Mouse (Mus musculus) kidney, postnatal 0 days (tissue): ENCODE measurements around the gene C1qtnf2. TPM values are rescaled to one million over a fixed set of nuclear protein-coding genes. Genes with fewer than 3 reads are reported as not detected.

Source experiments
- ATAC-seq: fragments of 200-750 bp; cut with Nextera tagmentation; replicated peaks from 2 replicates; pipeline ENCODE4 v1.8.0; 2017; ENCODE audit warnings: low read depth, moderate number of reproducible peaks, moderate TSS enrichment, moderate library complexity; ENCODE audit not compliant: low FRiP score
- DNase-seq: peaks from one replicate; pipeline ENCODE4 v3.0.0-alpha.2; 2016; ENCODE audit warnings: low spot score
- H3K27ac ChIP-seq: fragments of 300-500 bp; sonication (generic); 2 replicates; pipeline ENCODE4 v1.5.1; 2014; ENCODE audit warnings: mild to moderate bottlenecking
- H3K27me3 ChIP-seq: fragments of 300-500 bp; sonication (generic); 2 replicates; pipeline ENCODE4 v1.6.1; 2014; ENCODE audit warnings: low read length, mixed read lengths; ENCODE audit not compliant: insufficient read depth
- H3K36me3 ChIP-seq: fragments of 300-500 bp; sonication (generic); 2 replicates; pipeline ENCODE4 v1.6.1; 2014; ENCODE audit warnings: low read length, mixed read lengths; ENCODE audit not compliant: insufficient read depth
- H3K4me1 ChIP-seq: fragments of 300-500 bp; sonication (generic); replicated peaks from 2 replicates; pipeline ENCODE4 v1.6.1; 2014; ENCODE audit warnings: antibody characterized with exemption, low read length, mixed read lengths; ENCODE audit not compliant: insufficient read depth
- H3K4me2 ChIP-seq: fragments of 300-500 bp; sonication (generic); 2 replicates; pipeline ENCODE4 v1.6.1; 2014; ENCODE audit warnings: mild to moderate bottlenecking, low read length, moderate library complexity, mixed read lengths
- H3K4me3 ChIP-seq: fragments of 300-500 bp; sonication (generic); replicated peaks from 2 replicates; pipeline ENCODE4 v1.5.1; 2014; ENCODE audit warnings: low read depth, low read length
- H3K9ac ChIP-seq: fragments of 300-500 bp; sonication (generic); 2 replicates; pipeline ENCODE4 v1.6.1; 2014; ENCODE audit warnings: low read depth, low read length
- H3K9me3 ChIP-seq: fragments of 300-500 bp; sonication (generic); replicated peaks from 2 replicates; pipeline ENCODE4 v1.6.1; 2016; ENCODE audit warnings: low read length, inconsistent platforms, mixed read lengths
- CTCF ChIP-seq: IDR thresholded peaks from 2 replicates; pipeline ENCODE4 v1.5.1; 2016; ENCODE audit warnings: antibody characterized with exemption, low read depth, mild to moderate bottlenecking, moderate library complexity
- WGBS: fragments of 180-500 bp; shearing (Covaris S2); extraction: QIAGEN DNeasy Blood & Tissue Kit; methylation state at CpG from one replicate; pipeline ENCODE4 v1.1.7; 2014; 5-methylcytosine and 5-hydroxymethylcytosine counted together
- polyA plus RNA-seq: library from polyadenylated mRNA; unstranded; fragments of >200 nt; fragmentation: Nextera tagmentation; extraction: Ambion mirVana; gene quantifications from 2 replicates; pipeline ENCODE4 v1.2.1, GENCODE M21; 2015

The C1qtnf2 gene
- polyA plus RNA-seq, 1 experiment from 2014 or later: 28.0 TPM

DNA sequence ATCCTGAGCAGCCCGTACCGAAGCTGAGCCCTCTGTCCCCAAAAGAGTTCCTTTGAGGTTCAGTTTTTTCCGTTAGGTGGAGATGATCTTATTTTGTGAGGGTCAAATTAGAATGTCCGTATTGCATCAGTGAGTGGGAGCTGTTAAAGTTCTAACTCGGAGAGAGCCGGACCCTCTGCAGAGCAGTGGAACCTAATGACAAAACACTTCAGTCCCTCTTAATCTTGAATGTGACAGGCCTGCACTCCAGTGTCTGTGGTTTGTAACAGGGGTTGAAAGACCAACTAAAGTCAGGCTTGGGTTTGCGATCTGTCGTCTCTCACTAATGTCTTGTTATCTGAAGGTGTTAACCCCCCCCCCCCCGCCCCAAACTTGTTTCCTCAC, 40.1 kb upstream of the C1qtnf2 start:
- H3K27ac ChIP-seq: peak overlapping the region; percentile 77
- H3K36me3 ChIP-seq: peaks cover 18% of the 10 kb centered on the region
- peak overlapping the region; percentile 86 for H3K9ac ChIP-seq
- 0% methylated on average over 9 of the region's 9 CpGs for WGBS
- peak; percentile 53 for ATAC-seq
- peak overlapping the region; percentile 90 for H3K4me3 ChIP-seq
- H3K27me3 ChIP-seq: no peaks in the 10 kb centered on the region
- no peak for TF ChIP-seq CTCF
- H3K4me1 ChIP-seq: peaks cover 9% of the 10 kb centered on the region
- peak; percentile 15 for DNase-seq
- no peaks in the 10 kb centered on the region for H3K9me3 ChIP-seq
- peak overlapping the region; percentile 58 for H3K4me2 ChIP-seq

DNA sequence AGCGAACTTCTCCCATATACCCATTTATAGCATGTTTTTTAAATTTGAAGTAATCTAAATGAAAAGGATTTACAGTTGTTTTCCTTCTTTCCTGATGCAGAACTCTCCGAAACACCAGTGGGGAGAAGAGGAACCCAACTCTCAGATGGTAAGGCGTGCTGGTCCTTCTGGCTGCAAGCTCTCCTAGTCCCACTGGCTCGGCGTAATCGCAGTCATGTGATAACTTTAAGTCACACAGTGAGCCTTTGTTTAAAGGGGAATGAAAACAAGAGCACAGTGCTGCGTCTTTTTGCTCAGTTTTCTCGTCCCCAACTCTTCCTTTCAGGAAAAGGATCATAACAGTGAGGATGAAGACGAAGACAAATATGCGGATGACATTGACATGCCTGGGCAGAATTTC, 33.0 kb upstream of the C1qtnf2 start:
- Histone ChIP-seq H3K9ac (no peak overlapping the region), H3K4me2 (no peak overlapping the region), H3K27me3 (no peaks in the 10 kb centered on the region), H3K4me3 (no peak overlapping the region), H3K36me3 (peaks cover 78% of the 10 kb centered on the region), H3K4me1 (no peaks in the 10 kb centered on the region), H3K27ac (no peak overlapping the region), H3K9me3 (no peaks in the 10 kb centered on the region)
- no peak for TF ChIP-seq CTCF
- 97% methylated on average over 10 of the region's 10 CpGs for WGBS
- DNase-seq (no peak), ATAC-seq (no peak)

DNA sequence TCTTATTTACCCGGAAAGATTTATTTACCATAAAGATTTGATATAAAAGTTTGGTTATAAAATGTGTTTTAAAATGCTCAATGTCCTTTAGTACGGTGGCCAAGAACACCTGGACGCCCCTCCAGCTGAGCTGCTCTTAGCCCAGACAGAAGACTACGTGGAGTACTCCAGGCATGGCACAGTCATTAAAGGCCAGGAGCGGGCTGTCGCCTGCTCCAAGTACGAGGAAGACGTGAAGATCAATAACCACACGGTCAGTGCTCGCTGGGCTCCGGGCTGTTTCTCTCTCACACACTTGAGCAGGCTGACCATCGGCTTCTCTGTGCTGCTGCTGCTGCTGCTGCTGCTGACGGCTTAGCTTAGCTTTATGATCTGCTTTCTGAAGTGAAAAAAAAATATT, 30.9 kb upstream of the C1qtnf2 start:
- ATAC-seq (no peak), DNase-seq (no peak)
- Histone ChIP-seq H3K9me3 (no peaks in the 10 kb centered on the region), H3K4me1 (no peaks in the 10 kb centered on the region), H3K36me3 (peaks cover 80% of the 10 kb centered on the region), H3K4me2 (no peak overlapping the region), H3K27ac (no peak overlapping the region), H3K9ac (no peak overlapping the region), H3K4me3 (no peak overlapping the region), H3K27me3 (no peaks in the 10 kb centered on the region)
- no peak for TF ChIP-seq CTCF
- WGBS: 93% methylated on average over 13 of the region's 13 CpGs

DNA sequence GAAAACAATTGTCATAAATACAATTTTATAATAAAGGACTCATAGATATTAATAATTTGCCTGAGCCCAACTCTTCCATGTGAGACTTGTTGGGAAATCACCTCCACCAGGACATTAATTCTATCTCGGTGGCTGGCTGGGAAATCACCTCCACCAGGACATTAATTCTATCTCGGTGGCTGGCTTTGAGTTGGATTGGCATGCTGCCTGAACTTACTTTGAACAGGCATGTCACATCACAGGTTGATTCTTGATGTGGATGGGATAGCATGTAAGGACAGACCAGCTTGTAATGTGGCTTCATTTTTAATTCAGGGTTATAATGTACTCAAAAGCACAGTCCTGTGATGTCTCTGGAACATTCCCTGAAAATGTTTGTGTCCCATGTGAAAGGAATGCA, 24.2 kb upstream of the C1qtnf2 start:
- no peaks in the 10 kb centered on the region for H3K27me3 ChIP-seq
- H3K4me1 ChIP-seq: no peaks in the 10 kb centered on the region
- 75% methylated on average over 2 of the region's 2 CpGs for WGBS
- H3K4me2 ChIP-seq: no peak overlapping the region
- peaks cover 22% of the 10 kb centered on the region for H3K36me3 ChIP-seq
- no peaks in the 10 kb centered on the region for H3K9me3 ChIP-seq
- H3K4me3 ChIP-seq: no peak overlapping the region
- DNase-seq: no peak
- no peak overlapping the region for H3K9ac ChIP-seq
- H3K27ac ChIP-seq: no peak overlapping the region
- ATAC-seq: no peak
- no peak for TF ChIP-seq CTCF

DNA sequence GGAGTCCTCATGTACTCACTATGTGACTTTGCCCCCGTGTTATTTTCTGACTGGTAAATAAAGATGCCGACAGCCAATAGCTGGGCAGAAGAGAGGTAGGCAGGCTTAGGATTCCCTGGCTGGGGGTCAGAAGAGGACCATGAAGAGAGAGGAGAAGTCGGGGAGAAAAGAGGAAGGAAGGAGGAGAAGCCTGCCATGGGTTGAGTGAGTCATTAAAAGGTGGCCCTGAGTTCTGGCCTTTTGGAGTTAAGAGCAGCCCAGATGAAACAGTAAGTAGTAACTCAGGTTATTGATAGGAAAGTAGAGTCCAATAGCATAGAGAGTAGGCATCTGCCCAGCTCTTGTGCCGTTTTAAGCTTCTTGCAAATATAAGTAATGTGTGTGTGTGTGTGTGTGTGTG, 22.8 kb upstream of the C1qtnf2 start:
- Histone ChIP-seq H3K4me3 (no peak overlapping the region), H3K9me3 (no peaks in the 10 kb centered on the region), H3K4me1 (no peaks in the 10 kb centered on the region), H3K36me3 (peaks cover 10% of the 10 kb centered on the region), H3K9ac (no peak overlapping the region), H3K27ac (no peak overlapping the region), H3K27me3 (no peaks in the 10 kb centered on the region), H3K4me2 (no peak overlapping the region)
- DNase-seq (no peak), ATAC-seq (no peak)
- no peak for TF ChIP-seq CTCF
- 65% methylated on average over 4 of the region's 4 CpGs for WGBS

- Histone ChIP-seq H3K9ac (no peak overlapping the region), H3K27ac (no peak overlapping the region), H3K27me3 (no peaks in the 10 kb centered on the region), H3K9me3 (no peaks in the 10 kb centered on the region), H3K4me3 (no peak overlapping the region), H3K4me1 (no peaks in the 10 kb centered on the region), H3K4me2 (no peak overlapping the region), H3K36me3 (peaks cover 3% of the 10 kb centered on the region)
- ATAC-seq: no peak
- WGBS: 64% methylated on average over 2 of the region's 2 CpGs
- peak; percentile 65 for TF ChIP-seq CTCF
- peak; percentile 38 for DNase-seq
Measured at GRCm38 (mm10) chr11:43452266-43452665, 21.8 kb upstream of the C1qtnf2 start.

DNA sequence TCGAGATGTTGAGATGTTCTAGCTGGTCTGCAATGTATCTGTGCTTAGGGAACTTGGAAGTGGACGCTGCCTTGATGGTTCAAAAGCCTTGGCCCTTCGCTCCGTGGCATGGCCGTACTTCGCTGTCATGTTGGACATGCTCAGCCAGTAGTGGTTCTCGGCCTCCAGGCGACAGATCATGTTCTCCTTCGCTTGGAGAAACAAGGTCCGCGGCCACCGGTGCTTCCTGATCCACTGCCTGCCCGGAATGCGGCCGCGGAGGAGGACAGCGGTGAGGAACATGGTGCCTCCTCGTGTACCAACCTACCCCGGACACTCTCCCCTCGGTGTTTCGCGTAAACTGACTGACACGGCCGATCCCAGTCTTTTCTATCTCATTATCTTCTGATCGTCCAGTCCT, 10.9 kb upstream of the C1qtnf2 start:
- no peak for TF ChIP-seq CTCF
- no peaks in the 10 kb centered on the region for H3K27me3 ChIP-seq
- H3K4me2 ChIP-seq: no peak overlapping the region
- H3K9ac ChIP-seq: no peak overlapping the region
- H3K27ac ChIP-seq: no peak overlapping the region
- no peak for ATAC-seq
- no peaks in the 10 kb centered on the region for H3K4me1 ChIP-seq
- H3K36me3 ChIP-seq: no peaks in the 10 kb centered on the region
- H3K4me3 ChIP-seq: no peak overlapping the region
- DNase-seq: no peak
- no peaks in the 10 kb centered on the region; the same call in 1 of the 2 replicates for H3K9me3 ChIP-seq
- 93% methylated on average over 25 of the region's 25 CpGs for WGBS
